Mouse (Mus musculus) mature B cell (primary cell): Measurements from ENCODE around the gene Tmsb10.

Experiments used
- in situ Hi-C: fragments of 300-500 bp; cut with MboI; formaldehyde crosslinking; loops from 2 replicates; pipeline ENCODE4 v1.14.3; 2019

Gene Tmsb10

DNA sequence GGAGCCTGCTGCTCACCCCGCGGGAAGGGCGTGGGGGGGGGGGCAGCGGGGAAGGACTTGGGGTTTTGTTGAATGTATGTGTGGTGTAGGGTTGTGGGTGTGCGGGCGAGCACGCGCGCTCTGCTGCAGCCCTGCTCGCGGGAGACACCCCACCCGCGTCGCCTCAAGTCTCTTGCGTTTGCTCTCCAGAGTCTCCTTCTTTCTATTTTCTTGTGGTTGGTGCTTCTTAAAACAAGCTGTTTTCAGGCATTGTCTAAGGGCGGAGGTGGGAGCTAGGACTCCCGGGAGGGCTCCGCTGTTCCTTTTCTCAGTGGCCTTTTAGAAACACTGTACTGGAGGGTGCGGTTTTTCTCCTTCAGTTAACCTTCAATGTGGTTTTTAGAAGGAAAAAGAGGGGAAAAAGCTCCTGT is at the start of gene Tmsb10:
TSS of gene Tmsb10 (minus strand) at position 87 of the 410 bp plus-strand sequence.
- in situ Hi-C loops, result no loop called here

DNA sequence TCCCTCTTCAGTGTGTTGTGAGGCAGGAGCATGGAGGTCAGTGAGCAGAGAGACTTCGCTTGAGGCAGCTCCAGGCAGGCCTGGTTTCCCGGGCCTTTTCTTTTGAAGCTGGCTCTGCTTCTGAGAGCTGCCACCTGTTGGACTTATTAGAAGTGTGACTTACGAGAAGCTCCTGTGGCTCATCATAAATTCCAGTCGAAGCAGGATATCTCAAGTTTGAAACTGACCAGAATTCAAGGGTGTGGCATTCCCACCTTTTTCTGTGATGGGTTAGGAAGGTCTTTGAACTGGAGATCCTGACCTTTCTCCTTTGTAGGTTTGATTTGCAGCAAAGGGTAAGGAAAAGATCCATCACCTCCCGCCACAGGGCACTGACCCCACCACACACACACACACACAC is 45.1 kb upstream of the Tmsb10 start:
- in situ Hi-C loops, result no loop called here

DNA sequence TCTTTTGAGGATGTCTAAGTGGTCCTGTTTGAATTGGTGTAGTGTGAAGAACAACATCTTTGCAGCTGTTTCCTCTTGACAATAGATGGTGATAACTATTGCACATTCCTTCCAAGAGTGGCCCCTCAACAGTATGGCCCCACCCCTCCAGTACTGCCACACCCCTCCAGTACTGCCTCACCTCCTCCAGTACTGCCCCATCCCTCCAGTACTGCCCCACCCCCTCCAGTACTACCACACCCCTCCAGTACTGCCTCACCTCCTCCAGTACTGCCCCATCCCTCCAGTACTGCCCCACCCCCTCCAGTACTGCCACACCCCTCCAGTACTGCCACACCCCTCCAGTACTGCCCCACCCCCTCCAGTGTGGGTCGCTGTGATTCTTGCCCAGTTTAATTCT is 43.8 kb upstream of the Tmsb10 start:
- in situ Hi-C loops, result no loop called here

DNA sequence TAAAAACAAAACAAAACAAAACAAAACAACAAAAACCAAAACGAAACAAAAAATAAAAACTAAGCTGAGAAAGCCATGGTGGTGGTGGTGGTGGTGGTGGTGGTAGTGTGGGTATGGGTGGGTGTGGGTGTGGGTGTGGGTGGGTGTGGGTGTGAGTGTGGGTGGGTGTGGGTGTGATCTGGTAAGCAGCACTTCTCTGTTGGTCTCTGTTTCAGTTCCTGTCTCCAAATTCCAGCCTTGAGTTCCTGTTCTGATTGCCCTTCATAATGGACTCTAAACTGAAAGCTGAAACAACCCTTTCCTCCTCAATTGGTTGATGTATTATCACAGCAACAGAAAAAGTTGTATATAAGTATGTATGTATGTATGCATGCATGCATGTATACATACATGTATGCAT is 40.3 kb upstream of the Tmsb10 start:
- in situ Hi-C loops, result no loop called here

DNA sequence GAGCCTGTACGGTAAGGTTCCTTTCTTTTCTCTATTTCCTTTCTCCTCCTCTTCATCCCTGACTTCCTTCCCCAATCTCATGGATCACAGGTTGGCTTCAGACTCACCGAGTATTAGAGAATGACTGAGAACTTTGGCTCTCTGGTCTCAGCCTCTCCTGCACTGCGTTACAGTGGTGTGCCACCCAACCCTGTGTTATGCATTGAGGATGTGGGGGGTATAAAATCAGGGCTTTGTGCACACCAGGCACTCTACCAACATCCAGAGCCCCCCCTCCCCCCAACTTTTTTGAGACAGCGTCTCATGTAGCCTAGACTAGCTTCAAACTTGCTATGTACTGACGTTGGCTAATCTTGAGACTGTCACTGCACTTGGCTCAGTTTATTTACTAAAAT is 35.1 kb upstream of the Tmsb10 start:
- in situ Hi-C loops, result no loop called here

DNA sequence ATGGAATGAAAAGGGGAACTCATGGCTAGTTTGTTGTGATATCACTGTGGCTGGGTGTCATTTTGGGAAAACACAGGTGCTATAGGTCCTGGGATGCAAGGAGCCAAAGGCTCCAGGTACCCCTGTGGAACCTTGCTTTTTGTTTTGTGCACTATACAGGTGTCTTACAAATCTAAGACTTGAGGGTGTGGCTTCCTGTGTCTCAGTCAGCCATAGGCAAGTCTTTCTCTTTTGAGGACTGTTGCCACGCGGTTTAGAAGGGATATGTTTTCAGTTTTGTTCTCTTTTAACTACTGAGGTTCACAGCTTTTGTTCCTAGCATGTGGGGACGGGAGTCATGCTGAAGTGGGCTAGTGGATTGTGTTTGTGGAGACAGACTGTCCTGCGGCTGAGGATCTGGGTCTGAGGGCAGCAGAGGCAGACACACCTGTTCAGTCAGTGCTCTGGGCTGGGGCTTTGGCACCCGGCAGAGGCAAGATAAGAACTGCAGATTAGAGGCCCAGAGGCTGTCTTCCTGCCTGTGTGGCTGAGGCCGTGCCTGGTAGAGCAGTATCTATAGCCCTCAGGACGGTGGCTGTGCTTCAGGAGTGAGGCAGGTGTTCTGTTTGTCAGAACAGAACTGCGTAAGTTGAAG is 34.6 kb upstream of the Tmsb10 start:
- in situ Hi-C loops, result no loop called here

DNA sequence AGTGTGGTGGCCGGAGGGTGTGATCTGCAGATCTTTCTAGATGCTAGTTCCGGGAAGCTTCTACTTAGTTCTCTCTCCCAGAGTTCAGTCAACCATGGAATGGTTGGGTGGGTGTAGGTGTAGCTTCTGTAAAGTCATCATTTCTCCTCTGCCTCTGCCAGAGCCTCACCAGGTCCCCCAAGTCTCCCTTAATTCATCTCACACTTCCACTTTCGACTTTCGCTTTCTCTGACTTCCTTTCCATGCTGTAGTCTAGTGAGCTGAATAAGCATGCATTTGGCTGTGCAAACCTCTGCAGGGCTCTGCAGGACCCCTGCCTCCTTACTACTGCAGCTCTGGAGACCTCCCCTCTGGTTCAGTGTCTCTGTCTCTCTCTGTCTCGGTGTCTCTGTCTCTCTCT is 31.7 kb upstream of the Tmsb10 start:
- in situ Hi-C loops, result no loop called here

DNA sequence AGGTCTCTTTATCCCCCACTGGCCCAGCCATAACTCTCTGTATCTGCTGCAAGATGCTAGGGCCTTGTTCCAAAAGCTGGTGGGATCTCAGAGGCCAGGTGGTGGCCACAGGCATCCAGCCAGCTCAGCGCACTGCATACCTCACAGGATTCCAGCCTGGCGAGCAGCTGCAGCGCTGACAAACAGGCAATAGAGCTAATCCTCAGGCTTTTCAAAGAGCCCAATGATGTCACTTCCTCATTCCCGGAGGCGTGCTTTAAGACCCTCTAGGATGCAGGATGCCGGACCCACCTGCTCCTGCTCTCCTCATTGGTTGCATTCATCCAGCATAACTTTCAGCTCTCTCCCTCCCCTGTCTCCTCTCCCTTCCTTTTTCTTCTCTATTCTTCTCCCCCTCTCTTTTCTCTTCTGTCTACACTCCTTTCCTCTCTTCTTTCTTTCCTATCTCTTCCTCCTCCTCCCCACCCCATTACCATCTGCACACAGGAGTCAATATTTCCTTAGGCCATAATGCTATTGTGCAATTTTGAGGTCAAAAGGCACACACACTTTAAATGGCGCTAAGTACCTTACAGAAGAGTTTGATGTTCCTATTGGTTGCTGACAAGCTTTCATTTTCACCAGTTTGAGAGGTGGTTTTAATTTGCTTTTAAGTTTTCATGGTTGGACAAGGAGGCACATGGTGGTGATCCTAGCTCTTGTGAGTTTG is 30.6 kb upstream of the Tmsb10 start:
- in situ Hi-C loops, result no loop called here

DNA sequence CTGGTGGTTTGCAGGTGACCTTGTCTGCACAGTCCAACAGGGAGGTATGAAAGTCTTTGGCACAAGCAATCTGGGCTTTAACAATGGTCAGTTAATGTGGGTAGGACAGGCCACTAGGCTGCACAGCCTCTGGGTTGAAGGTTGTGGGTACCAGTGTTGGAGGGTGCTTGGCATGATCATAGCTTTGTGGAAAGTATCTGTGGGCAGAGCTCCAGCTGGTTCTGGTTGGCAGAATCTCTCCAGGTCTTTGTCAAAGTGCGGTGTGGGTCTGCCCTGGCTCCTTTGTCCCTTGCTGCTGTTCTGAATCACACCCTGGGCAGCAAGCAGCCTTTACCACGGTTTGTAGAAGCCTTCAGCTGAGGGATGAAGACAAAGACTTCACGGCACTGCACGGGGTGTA is 24.0 kb upstream of the Tmsb10 start:
- in situ Hi-C loops, result no loop called here

DNA sequence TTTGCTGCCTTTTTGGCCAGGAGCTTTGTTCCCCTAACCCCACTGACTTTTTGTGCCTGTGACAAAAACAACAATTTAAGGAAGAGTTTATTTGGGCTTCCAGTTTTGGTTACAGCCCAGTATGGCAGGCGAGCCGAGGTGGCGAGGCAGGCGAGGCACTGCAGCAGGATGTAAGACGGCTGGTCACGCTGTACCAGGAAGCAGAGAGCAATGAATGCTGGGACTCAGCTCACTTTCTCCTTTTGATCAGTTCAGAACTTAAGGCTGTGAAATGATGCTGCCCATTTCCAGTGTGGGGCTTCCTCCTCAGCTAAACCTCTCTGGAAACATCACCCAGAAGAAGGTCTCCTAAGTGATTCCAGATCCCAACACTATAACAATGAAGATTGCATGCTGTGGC is 23.3 kb upstream of the Tmsb10 start:
- in situ Hi-C loops, result no loop called here

DNA sequence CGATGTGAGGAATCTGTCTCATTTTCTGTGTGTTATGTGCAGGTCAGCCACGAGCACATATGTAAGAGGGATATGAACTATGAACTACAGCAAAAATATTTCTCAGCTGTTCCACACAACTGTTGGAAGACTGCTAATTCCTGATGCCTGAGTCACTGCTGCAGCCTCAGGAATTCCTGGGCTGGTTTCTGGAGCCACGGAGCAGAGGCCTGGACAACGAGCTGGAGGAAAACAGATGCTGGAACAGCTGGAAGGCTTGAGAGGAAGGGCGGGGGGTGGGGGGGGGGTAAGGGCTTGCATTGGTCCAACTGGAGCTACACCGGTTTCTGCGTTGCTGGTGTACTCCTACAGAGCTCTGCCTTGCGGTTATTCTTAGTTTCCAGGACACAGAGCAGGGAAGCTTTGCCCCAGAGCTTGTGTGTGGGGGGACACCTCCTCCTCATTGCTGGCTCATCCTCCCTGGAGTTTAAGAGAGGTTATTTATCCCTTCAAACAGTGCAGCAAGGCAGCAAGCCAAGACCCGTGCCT is 22.6 kb upstream of the Tmsb10 start:
- in situ Hi-C loops, result no loop called here

DNA sequence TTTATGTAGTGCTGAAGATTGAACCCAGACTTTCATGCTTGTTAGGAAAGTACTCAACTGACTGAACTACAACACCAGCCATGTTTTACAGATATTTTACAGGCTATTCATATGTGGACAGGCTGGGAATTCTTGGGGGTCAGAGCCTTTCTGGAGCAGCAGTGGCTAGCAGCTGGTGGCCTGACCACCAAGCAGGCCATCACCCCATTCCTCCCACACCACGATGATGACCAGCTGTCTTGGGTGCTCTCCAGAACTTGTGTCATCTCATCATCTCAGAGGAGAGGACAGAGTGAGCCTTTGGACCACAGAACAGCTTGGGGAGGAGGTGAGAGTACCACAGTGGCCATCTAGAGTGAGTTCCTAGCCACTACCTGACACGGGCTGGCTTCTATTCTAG is 18.3 kb upstream of the Tmsb10 start:
- in situ Hi-C loops, result no loop called here

DNA sequence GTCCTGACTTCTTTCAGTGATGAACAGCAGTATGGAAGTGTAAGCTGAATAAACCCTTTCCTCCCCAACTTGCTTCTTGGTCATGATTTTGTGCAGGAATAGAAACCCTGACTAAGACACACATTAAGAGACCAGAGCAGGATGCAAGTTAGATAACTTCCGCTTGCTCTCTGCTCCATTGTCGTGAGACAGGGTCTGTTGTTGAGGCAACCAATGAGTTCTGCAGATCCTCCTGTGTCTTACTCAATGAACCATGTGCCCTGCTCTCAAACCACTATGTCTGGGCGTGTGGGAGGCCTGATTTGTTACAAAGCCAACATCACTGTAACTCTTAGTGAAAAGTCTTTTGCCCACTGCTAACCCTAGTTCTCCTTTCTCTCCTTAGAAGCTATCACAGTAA is 12.5 kb upstream of the Tmsb10 start:
- in situ Hi-C loops, result no loop called here

DNA sequence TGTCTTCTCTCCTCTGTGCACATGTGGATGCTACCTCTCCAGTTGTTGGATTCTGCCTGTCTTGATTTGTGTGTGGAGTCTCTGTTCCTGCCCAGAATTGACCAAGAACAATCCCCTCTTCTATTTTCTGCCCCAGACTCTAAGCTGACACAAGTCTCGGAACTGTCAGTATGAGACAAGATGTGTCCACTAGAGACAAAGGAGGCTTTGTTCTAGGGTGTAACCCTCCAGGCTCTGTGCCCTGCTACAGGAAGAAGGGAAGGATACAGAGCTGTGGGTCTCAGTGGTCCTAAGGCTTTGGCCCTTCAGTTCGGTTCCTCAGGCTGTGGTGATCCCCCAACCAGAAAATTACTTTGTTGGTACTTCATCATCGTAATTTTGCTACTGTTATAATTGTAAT is 11.2 kb upstream of the Tmsb10 start:
- in situ Hi-C loops, result no loop called here

DNA sequence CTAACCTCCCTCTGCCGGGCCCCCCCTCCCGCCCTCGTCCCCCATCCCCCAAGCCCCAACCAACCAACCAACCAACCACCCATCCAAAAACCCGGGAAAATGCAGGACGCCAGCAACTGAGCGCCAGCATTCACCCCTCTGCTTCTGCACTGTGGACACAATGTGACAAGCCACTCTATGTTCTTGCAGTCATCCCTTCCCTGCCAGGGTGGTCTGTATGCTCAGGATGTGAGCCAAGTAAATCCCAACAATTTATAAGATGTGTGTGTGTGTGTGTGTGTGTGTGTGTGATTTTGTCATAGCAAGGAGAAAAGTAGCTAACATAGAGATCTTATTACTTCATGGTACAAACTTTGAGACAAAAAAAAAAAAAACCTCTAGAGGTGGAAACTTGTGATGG is 6.7 kb upstream of the Tmsb10 start:
- in situ Hi-C loops, result no loop called here

DNA sequence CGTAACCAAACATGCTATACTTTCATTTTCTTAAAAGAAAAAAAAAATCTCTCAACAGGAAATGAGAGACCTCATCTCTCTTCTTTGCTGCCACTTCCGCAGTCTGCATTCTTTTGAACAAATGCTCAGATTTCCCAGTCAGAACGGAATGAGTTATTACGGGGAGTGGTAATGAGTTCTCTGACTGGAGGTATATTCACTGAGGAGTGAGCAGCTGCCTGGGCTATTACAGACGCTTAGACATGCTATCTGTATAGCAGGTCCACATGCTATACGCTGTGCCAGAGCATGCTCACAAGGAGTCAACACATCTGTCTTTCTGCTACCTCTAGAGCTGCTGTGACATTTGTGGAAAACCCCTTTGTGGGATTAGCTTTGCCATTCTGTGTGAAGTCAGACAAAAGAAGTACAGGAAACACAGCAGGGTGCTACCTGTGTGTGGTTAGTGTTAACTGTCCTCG is 3.8 kb upstream of the Tmsb10 start:
- in situ Hi-C loops, result no loop called here

DNA sequence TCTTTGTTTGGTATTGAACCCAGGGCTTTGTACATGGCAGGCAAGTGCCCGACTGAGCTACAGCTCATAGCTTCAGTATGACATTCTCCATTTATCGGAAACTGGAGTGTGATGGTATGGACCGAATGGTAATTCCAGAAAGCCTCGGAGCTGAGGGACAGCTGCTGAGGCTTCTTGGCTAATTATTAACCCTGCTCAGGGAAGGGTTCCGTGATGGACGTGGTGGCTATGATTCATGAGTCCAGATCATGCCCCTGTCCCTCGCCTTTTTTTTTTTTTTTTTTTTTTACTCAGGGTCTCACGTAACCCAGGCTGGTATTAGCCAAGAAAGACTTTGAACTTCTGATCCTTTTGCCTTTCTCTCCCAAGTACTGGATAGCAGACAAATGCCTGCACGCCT is 3.1 kb upstream of the Tmsb10 start:
- in situ Hi-C loops, result no loop called here

DNA sequence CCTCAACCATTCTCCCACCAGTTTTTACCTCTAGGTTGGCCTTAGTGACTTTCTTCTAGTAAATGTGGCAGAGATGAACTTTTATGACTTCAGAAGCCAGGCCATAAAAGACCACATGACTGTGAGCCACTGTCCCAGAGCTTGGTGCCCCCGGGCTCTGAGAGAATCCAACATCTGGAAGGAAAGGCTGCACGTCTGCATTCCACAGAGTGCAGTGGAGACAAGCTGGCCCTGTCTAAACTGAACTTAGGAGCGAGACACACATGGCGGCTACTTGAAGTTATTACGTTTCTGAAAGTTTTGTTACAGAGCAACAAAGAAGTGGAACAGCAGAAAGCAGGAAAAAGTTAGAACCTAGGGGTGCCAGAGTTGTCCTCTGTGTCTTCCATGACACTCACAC is 2.1 kb upstream of the Tmsb10 start:
- in situ Hi-C loops, result no loop called here

DNA sequence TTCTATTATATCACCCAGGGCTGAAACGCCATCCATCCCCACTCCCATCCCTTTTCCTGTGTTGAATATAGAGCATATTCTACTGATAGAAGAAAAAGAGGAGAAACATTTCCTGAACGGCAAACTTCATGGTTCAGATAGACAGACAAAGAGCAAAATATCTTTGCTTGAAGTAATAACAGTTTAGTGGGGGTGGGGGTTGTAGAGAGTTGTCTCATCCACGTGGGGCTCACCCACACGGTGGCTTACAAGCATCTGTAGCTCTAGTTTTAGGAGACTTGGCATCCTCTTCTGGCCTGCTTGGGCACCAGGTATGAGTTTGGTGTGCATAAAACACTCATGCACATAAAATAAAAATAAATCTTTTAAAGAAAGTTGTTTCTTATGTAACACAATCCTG is 627 bp upstream of the Tmsb10 start:
- in situ Hi-C loops, result no loop called here

DNA sequence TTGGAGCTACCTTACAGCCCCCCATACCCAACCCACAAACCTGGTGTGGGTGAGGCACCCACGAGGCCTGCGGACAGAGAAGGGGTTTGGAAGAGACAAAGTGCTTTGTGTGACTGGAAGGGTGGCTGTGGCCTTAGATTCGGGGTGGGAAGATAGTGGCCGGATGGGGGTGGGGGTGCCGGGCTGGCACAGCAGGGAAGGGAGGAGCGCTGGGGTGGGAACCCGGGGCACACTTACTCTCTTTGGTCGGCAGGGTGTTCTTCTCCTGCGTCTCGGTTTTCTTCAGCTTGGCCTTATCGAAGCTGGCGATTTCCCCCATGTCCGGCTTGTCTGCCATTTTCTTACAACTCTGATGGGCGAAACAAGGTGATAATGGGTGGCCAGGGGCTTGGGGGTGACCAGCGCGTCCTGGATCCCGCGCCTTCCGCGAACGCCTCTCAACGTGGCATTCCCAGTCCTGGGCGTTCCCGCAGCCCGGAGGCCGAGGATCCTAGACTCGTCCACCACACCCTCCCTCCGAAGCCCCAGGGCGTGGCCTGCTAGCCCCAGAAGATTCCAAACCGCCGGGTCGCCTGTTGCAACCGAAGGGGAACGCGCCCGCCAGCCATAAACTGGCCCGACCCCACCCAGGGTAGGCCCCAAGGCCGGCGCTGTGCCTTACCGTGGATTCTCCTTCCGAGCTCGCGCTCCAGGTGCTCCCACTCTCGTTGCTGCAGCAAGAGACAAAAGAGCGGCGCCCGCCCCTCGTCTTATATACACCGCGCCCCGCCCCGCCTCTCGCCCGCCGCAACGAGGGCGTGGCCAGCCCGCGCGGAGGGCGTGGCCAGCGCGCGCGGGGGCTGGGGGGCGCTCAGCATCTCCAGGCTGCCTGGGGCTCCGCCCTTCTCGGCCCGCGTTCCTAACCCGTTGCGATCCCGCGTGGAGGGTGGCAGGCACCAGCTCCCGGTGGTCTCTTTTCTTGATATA is 589 bp downstream of the Tmsb10 start:
- in situ Hi-C loops, result no loop called here

DNA sequence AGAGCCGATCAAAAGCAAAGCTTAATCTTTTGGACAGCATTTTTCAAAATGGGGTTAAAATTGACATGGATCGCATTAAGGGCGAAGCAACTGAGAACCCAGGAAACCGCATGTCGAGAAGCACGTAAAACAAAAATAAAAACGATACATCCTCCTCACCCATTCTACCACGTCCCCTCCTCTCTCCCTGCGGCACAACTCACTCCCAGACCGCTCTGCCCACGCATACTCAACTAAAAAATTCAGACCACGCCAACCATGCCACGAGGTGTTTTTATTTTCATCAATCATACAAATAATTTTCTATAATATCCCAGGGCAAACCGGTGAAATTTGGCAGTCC is 1.5 kb downstream of the Tmsb10 start:
- in situ Hi-C loops, result no loop called here
